Mouse (Mus musculus) E14TG2a.4 (cell line): ENCODE data around the gene Proca1.

Experiments
- CTCF ChIP-seq: conservative IDR thresholded peaks from 2 replicates; pipeline ENCODE4 v1.5.1; 2014; ENCODE audit warnings: low read length
- POU5F1 ChIP-seq: IDR thresholded peaks from 2 replicates; pipeline ENCODE4 v1.6.1; 2014; ENCODE audit warnings: low read length, borderline replicate concordance

DNA sequence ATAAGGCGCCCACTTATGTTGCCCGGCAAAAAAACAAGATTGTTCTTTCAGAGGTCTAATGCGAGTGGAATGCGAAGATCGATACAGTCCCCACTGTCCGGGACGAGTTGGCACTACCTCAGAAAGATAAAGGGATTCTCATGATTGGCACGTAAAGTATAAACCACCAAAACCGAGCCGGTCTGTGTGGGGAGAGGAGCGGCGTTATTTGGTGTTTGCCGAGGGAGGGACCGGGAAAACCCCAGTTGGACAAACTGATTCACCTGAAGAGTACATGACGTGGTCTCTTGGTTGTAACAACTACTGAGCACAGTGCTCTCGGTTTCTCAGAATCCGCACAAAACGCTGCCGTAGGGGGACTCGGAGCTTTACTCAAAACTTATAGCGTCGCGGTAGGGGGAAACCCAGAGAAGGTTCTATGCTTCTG is 16.3 kb upstream of the Proca1 start:
- TF ChIP-seq CTCF, result no peak
- no peak for TF ChIP-seq POU5F1
